Mouse (Mus musculus): ENCODE measurements around the gene Cyb5rl. TPM values are rescaled to one million over a fixed set of nuclear protein-coding genes. Genes with fewer than 3 reads are reported as not detected.

Gene Cyb5rl
- polyA plus RNA-seq, 1 experiment from 2014 or later = 1.8 TPM

GRCm38 (mm10) chr4:107114278-107114677 lies 47.5 kb downstream of the Cyb5rl start:
- Histone ChIP-seq H3K9me3 (replicated peaks; ENCODE audit: control insufficient read depth, low read length) (no peaks in the 10 kb centered on the region), H3K27ac (ENCODE audit: low read length) (no peak overlapping the region), H3K4me2 (ENCODE audit: low read depth, low read length) (no peak overlapping the region), H3K36me3 (ENCODE audit: control insufficient read depth, insufficient read depth) (no peaks in the 10 kb centered on the region), H3K27me3 (ENCODE audit: control insufficient read depth, insufficient read depth, low read depth, low read length) (no peaks in the 10 kb centered on the region), H3K4me3 (ENCODE audit: low read depth, low read length) (no peak overlapping the region), H3K9ac (ENCODE audit: low read depth, low read length) (no peak overlapping the region), H3K4me1 (ENCODE audit: control insufficient read depth, low read depth, low read length) (peaks cover 5% of the 10 kb centered on the region)
- 52% methylated on average over 8 of the region's 8 CpGs for WGBS (ENCODE audit: insufficient replicate concordance)
- ATAC-seq (ENCODE audit: low read depth) = no peak

GRCm38 (mm10) chr4:107117741-107118385 lies 51.1 kb downstream of the Cyb5rl start:
- H3K4me1 ChIP-seq (ENCODE audit: control insufficient read depth, low read depth, low read length) = no peaks in the 10 kb centered on the region
- no peaks in the 10 kb centered on the region for H3K27me3 ChIP-seq (ENCODE audit: control insufficient read depth, insufficient read depth, low read depth, low read length)
- H3K9me3 ChIP-seq (replicated peaks; ENCODE audit: control insufficient read depth, low read length) = no peaks in the 10 kb centered on the region
- H3K4me2 ChIP-seq (ENCODE audit: low read depth, low read length) = no peak overlapping the region
- 66% methylated on average over 2 of the region's 2 CpGs for WGBS (ENCODE audit: insufficient replicate concordance)
- no peak overlapping the region for H3K9ac ChIP-seq (ENCODE audit: low read depth, low read length)
- no peak overlapping the region for H3K27ac ChIP-seq (ENCODE audit: low read length)
- H3K36me3 ChIP-seq (ENCODE audit: control insufficient read depth, insufficient read depth) = no peaks in the 10 kb centered on the region
- H3K4me3 ChIP-seq (ENCODE audit: low read depth, low read length) = no peak overlapping the region
- no peak for ATAC-seq (ENCODE audit: low read depth)

- Histone ChIP-seq H3K9ac (ENCODE audit: low read depth, low read length) (no peak overlapping the region), H3K27ac (ENCODE audit: low read length) (no peak overlapping the region)
Measured at GRCm38 (mm10) chr4:107119056-107119455, 52.3 kb downstream of the Cyb5rl start.

GRCm38 (mm10) chr4:107120676-107121075 lies 53.9 kb downstream of the Cyb5rl start:
- Histone ChIP-seq H3K4me1 (ENCODE audit: control insufficient read depth, low read depth, low read length) (no peaks in the 10 kb centered on the region), H3K9me3 (replicated peaks; ENCODE audit: control insufficient read depth, low read length) (no peaks in the 10 kb centered on the region), H3K9ac (ENCODE audit: low read depth, low read length) (no peak overlapping the region), H3K4me2 (ENCODE audit: low read depth, low read length) (no peak overlapping the region), H3K27me3 (ENCODE audit: control insufficient read depth, insufficient read depth, low read depth, low read length) (no peaks in the 10 kb centered on the region), H3K4me3 (ENCODE audit: low read depth, low read length) (no peak overlapping the region), H3K27ac (ENCODE audit: low read length) (no peak overlapping the region), H3K36me3 (ENCODE audit: control insufficient read depth, insufficient read depth) (no peaks in the 10 kb centered on the region)
- 81% methylated on average over 6 of the region's 6 CpGs for WGBS (ENCODE audit: insufficient replicate concordance)
- no peak for ATAC-seq (ENCODE audit: low read depth)

More at GRCm38 (mm10) chr4:107119056-107119455, 52.3 kb downstream of the Cyb5rl start:
- no peaks in the 10 kb centered on the region for H3K27me3 ChIP-seq (ENCODE audit: control insufficient read depth, insufficient read depth, low read depth, low read length)
- WGBS (ENCODE audit: insufficient replicate concordance) = 47% methylated on average over 4 of the region's 4 CpGs
- no peak for ATAC-seq (ENCODE audit: low read depth)
- H3K4me1 ChIP-seq (ENCODE audit: control insufficient read depth, low read depth, low read length) = no peaks in the 10 kb centered on the region
- H3K4me3 ChIP-seq (ENCODE audit: low read depth, low read length) = no peak overlapping the region
- no peaks in the 10 kb centered on the region for H3K9me3 ChIP-seq (replicated peaks; ENCODE audit: control insufficient read depth, low read length)
- no peak overlapping the region for H3K4me2 ChIP-seq (ENCODE audit: low read depth, low read length)
- no peaks in the 10 kb centered on the region for H3K36me3 ChIP-seq (ENCODE audit: control insufficient read depth, insufficient read depth)

GRCm38 (mm10) chr4:107121165-107121943 lies 54.6 kb downstream of the Cyb5rl start:
- Histone ChIP-seq H3K4me2 (ENCODE audit: low read depth, low read length) (no peak overlapping the region), H3K4me3 (ENCODE audit: low read depth, low read length) (no peak overlapping the region), H3K4me1 (ENCODE audit: control insufficient read depth, low read depth, low read length) (no peaks in the 10 kb centered on the region), H3K27me3 (ENCODE audit: control insufficient read depth, insufficient read depth, low read depth, low read length) (no peaks in the 10 kb centered on the region), H3K9me3 (replicated peaks; ENCODE audit: control insufficient read depth, low read length) (no peaks in the 10 kb centered on the region), H3K27ac (ENCODE audit: low read length) (no peak overlapping the region), H3K9ac (ENCODE audit: low read depth, low read length) (no peak overlapping the region), H3K36me3 (ENCODE audit: control insufficient read depth, insufficient read depth) (no peaks in the 10 kb centered on the region)
- 54% methylated on average over 12 of the region's 12 CpGs for WGBS (ENCODE audit: insufficient replicate concordance)
- no peak for ATAC-seq (ENCODE audit: low read depth)

GRCm38 (mm10) chr4:107124376-107124775 lies 57.6 kb downstream of the Cyb5rl start:
- ATAC-seq (ENCODE audit: low read depth) = no peak
- H3K4me3 ChIP-seq (ENCODE audit: low read depth, low read length) = no peak overlapping the region
- 54% methylated on average over 7 of the region's 7 CpGs for WGBS (ENCODE audit: insufficient replicate concordance)

GRCm38 (mm10) chr4:107125101-107125500 lies 58.3 kb downstream of the Cyb5rl start:
- Histone ChIP-seq H3K9me3 (replicated peaks; ENCODE audit: control insufficient read depth, low read length) (no peaks in the 10 kb centered on the region), H3K27me3 (ENCODE audit: control insufficient read depth, insufficient read depth, low read depth, low read length) (no peaks in the 10 kb centered on the region), H3K9ac (ENCODE audit: low read depth, low read length) (no peak overlapping the region), H3K4me3 (ENCODE audit: low read depth, low read length) (no peak overlapping the region), H3K4me1 (ENCODE audit: control insufficient read depth, low read depth, low read length) (no peaks in the 10 kb centered on the region), H3K4me2 (ENCODE audit: low read depth, low read length) (no peak overlapping the region), H3K36me3 (ENCODE audit: control insufficient read depth, insufficient read depth) (no peaks in the 10 kb centered on the region), H3K27ac (ENCODE audit: low read length) (no peak overlapping the region)
- no peak for ATAC-seq (ENCODE audit: low read depth)
- 45% methylated on average over 5 of the region's 5 CpGs for WGBS (ENCODE audit: insufficient replicate concordance)

More at GRCm38 (mm10) chr4:107124376-107124775, 57.6 kb downstream of the Cyb5rl start:
- H3K9ac ChIP-seq (ENCODE audit: low read depth, low read length) = no peak overlapping the region
- H3K27me3 ChIP-seq (ENCODE audit: control insufficient read depth, insufficient read depth, low read depth, low read length) = no peaks in the 10 kb centered on the region
- no peaks in the 10 kb centered on the region for H3K9me3 ChIP-seq (replicated peaks; ENCODE audit: control insufficient read depth, low read length)
- no peak overlapping the region for H3K4me2 ChIP-seq (ENCODE audit: low read depth, low read length)
- H3K27ac ChIP-seq (ENCODE audit: low read length) = no peak overlapping the region
- no peaks in the 10 kb centered on the region for H3K36me3 ChIP-seq (ENCODE audit: control insufficient read depth, insufficient read depth)
- no peaks in the 10 kb centered on the region for H3K4me1 ChIP-seq (ENCODE audit: control insufficient read depth, low read depth, low read length)

GRCm38 (mm10) chr4:107126389-107126788 lies 59.6 kb downstream of the Cyb5rl start:
- Histone ChIP-seq H3K36me3 (ENCODE audit: control insufficient read depth, insufficient read depth) (no peaks in the 10 kb centered on the region), H3K27me3 (ENCODE audit: control insufficient read depth, insufficient read depth, low read depth, low read length) (no peaks in the 10 kb centered on the region), H3K9ac (ENCODE audit: low read depth, low read length) (no peak overlapping the region), H3K27ac (ENCODE audit: low read length) (no peak overlapping the region), H3K4me1 (ENCODE audit: control insufficient read depth, low read depth, low read length) (no peaks in the 10 kb centered on the region), H3K9me3 (replicated peaks; ENCODE audit: control insufficient read depth, low read length) (no peaks in the 10 kb centered on the region), H3K4me3 (ENCODE audit: low read depth, low read length) (no peak overlapping the region), H3K4me2 (ENCODE audit: low read depth, low read length) (no peak overlapping the region)
- WGBS (ENCODE audit: insufficient replicate concordance) = 54% methylated on average over 10 of the region's 10 CpGs
- no peak for ATAC-seq (ENCODE audit: low read depth)

- Histone ChIP-seq H3K9ac (ENCODE audit: low read depth, low read length) (no peak overlapping the region), H3K4me1 (ENCODE audit: control insufficient read depth, low read depth, low read length) (no peaks in the 10 kb centered on the region), H3K36me3 (ENCODE audit: control insufficient read depth, insufficient read depth) (no peaks in the 10 kb centered on the region), H3K9me3 (replicated peaks; ENCODE audit: control insufficient read depth, low read length) (no peaks in the 10 kb centered on the region), H3K27me3 (ENCODE audit: control insufficient read depth, insufficient read depth, low read depth, low read length) (no peaks in the 10 kb centered on the region), H3K4me3 (ENCODE audit: low read depth, low read length) (no peak overlapping the region), H3K4me2 (ENCODE audit: low read depth, low read length) (no peak overlapping the region), H3K27ac (ENCODE audit: low read length) (no peak overlapping the region)
- ATAC-seq (ENCODE audit: low read depth) = no peak
- 57% methylated on average over 13 of the region's 13 CpGs for WGBS (ENCODE audit: insufficient replicate concordance)
Measured at GRCm38 (mm10) chr4:107126891-107127524, 60.2 kb downstream of the Cyb5rl start.

All from liver, embryonic 16.5 days (tissue).